Comparison of ENCODE assay signal across 13 mouse cellular contexts in the genomic region with DNA sequence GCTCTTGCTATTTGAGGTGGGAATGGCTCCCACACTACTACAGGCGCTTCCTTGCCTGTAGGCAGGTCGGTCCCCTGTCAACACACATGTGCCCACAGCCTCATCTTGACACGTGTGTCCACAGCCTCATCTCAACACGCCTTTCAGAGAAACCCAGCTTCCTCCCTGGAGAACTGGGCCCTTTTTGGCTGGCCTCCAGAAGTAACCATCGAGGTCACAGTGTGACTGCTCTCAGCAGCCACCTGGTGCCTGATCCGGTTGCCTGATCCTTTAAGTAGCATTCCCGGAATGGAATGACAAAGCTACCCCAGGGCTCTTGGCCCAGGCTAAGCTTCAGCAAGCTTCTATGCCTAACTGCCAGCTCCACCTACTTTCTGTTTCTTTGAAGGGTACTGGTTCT. TPM values are rescaled to one million over a fixed set of nuclear protein-coding genes. Genes with fewer than 3 reads are reported as not detected.
DNase-seq lines count a peak whose midpoint lies in the region; ATAC-seq lines count a peak whose summit lies in the region.
"Had no signal": no experiment of that assay in that cellular context is flagged by ENCODE, and none has a peak within 500 bp of the region (broad histone marks: within the 10 kb centered on the region; RNA-seq: fewer than 3 reads in every experiment).

No protein-coding gene starts in this region.

- no peak overlapping the region for H3K27ac ChIP-seq in midbrain, embryonic 11.5 days (ENCODE audit: low read depth, low read length)
- H3K27ac ChIP-seq in midbrain, embryonic 15.5 days = no peak overlapping the region
- H3K27ac ChIP-seq: limb, embryonic 12.5 days; macrophage had no signal

- no peak overlapping the region for H3K4me3 ChIP-seq in midbrain, embryonic 11.5 days (ENCODE audit: low read depth, low read length)
- H3K4me3 ChIP-seq in midbrain, embryonic 15.5 days = no peak overlapping the region
- H3K4me3 ChIP-seq: erythroblast, embryonic 14.5 days; limb, embryonic 12.5 days had no signal

- H3K4me2 ChIP-seq in midbrain, embryonic 11.5 days = no peak overlapping the region
- H3K4me2 ChIP-seq in midbrain, embryonic 15.5 days = no peak overlapping the region
- H3K4me2 ChIP-seq: limb, embryonic 12.5 days had no signal

- no peaks in the 10 kb centered on the region for H3K27me3 ChIP-seq in midbrain, embryonic 11.5 days (ENCODE audit: control insufficient read depth, insufficient read depth, low read length)
- no peaks in the 10 kb centered on the region for H3K27me3 ChIP-seq in midbrain, embryonic 15.5 days (replicated peaks)
- H3K27me3 ChIP-seq: limb, embryonic 12.5 days had no signal

- WGBS in midbrain, embryonic 11.5 days = 37% methylated on average over 7 of the region's 7 CpGs
- 32% methylated on average over 7 of the region's 7 CpGs for WGBS in midbrain, embryonic 15.5 days

- H3K9ac ChIP-seq in midbrain, embryonic 11.5 days (ENCODE audit: low read length) = no peak overlapping the region
- H3K9ac ChIP-seq in midbrain, embryonic 15.5 days = no peak overlapping the region
- H3K9ac ChIP-seq: limb, embryonic 12.5 days had no signal

- no peaks in the 10 kb centered on the region for H3K4me1 ChIP-seq in midbrain, embryonic 11.5 days (ENCODE audit: control insufficient read depth, insufficient read depth, low read length)
- no peaks in the 10 kb centered on the region for H3K4me1 ChIP-seq in midbrain, embryonic 15.5 days
- H3K4me1 ChIP-seq: limb, embryonic 12.5 days had no signal

- peak; percentile 77 for DNase-seq in midbrain, embryonic 11.5 days (ENCODE audit: low spot score, missing footprints)
- DNase-seq in cerebellum, adult 11-12 months = peak; percentile 85
- peak; percentile 36 for DNase-seq in kidney, adult 18-20 months
- peak; percentile 69 for DNase-seq in retina, postnatal 1 day
- no peak for DNase-seq in urinary bladder, postnatal 4 days (ENCODE audit: low spot score in 2 of 2)
- DNase-seq: gastrocnemius, postnatal 25 days; heart, postnatal 10 days had no signal

- ATAC-seq in midbrain, embryonic 11.5 days (ENCODE audit: low FRiP score) = no peak
- no peak for ATAC-seq in midbrain, embryonic 15.5 days (replicated peaks)
- ATAC-seq in frontal cortex, adult (ENCODE audit: low TSS enrichment) = no peak
- ATAC-seq: intestine, postnatal 0 days had no signal

- no peaks in the 10 kb centered on the region for H3K36me3 ChIP-seq in midbrain, embryonic 11.5 days (ENCODE audit: control insufficient read depth, insufficient read depth, low read length)
- H3K36me3 ChIP-seq in midbrain, embryonic 15.5 days (replicated peaks) = no peaks in the 10 kb centered on the region

- H3K9me3 ChIP-seq in midbrain, embryonic 11.5 days (ENCODE audit: control insufficient read depth, low read length) = no peaks in the 10 kb centered on the region
- H3K9me3 ChIP-seq in midbrain, embryonic 15.5 days = no peaks in the 10 kb centered on the region
- H3K9me3 ChIP-seq: limb, embryonic 12.5 days had no signal

RNA-seq across cellular contexts. Expression of a gene that starts 50.3 kb away (rescaled TPM):
- polyA plus RNA-seq in midbrain, embryonic 11.5 days (2014; fragmentation: Nextera tagmentation; extraction: Ambion mirVana) = 14.5 and 19.1 TPM in 2 replicates
- 27.1 and 27.5 TPM in 2 replicates for polyA plus RNA-seq in midbrain, embryonic 15.5 days (2015; fragmentation: Nextera tagmentation; extraction: Ambion mirVana)

Comparison
In these comparisons a context has a peak if more than half of its experiments do, and no peak if none do; other contexts are left out.
1. DNase-seq: peak in midbrain, embryonic 11.5 days (single experiment), cerebellum, adult 11-12 months (single experiment), kidney, adult 18-20 months (single experiment) and retina, postnatal 1 day (single experiment); none in urinary bladder, postnatal 4 days (0 of 2).